Mouse (Mus musculus): ENCODE measurements around the gene Map2k2. TPM values are rescaled to one million over a fixed set of nuclear protein-coding genes. Genes with fewer than 3 reads are reported as not detected.

The Map2k2 gene
- polyA plus RNA-seq, 1 experiment from 2014 or later = 185 TPM

GRCm38 (mm10) chr10:81123500-81123899 lies 17.8 kb downstream of the Map2k2 start:
- Histone ChIP-seq H3K4me3 (ENCODE audit: low read depth, low read length) (no peak overlapping the region), H3K4me2 (ENCODE audit: low read length) (no peak overlapping the region), H3K27me3 (replicated peaks; ENCODE audit: control insufficient read depth, insufficient read depth, low read length) (peaks cover 12% of the 10 kb centered on the region; the same call in 1 of the 2 replicates), H3K27ac (ENCODE audit: low read depth) (no peak overlapping the region), H3K36me3 (ENCODE audit: control insufficient read depth, insufficient read depth, low read length) (peaks cover 61% of the 10 kb centered on the region), H3K9ac (ENCODE audit: low read length) (no peak overlapping the region), H3K4me1 (replicated peaks; ENCODE audit: control insufficient read depth, insufficient read depth, low read length) (no peaks in the 10 kb centered on the region), H3K9me3 (ENCODE audit: control insufficient read depth, low read length) (no peaks in the 10 kb centered on the region)
- ATAC-seq (replicated peaks; ENCODE audit: low FRiP score, low TSS enrichment, low read depth) = no peak
- 79% methylated on average over 11 of the region's 11 CpGs for WGBS
- no peak for DNase-seq (ENCODE audit: low spot score)

- Histone ChIP-seq H3K27me3 (replicated peaks; ENCODE audit: control insufficient read depth, insufficient read depth, low read length) (peaks cover 42% of the 10 kb centered on the region), H3K9me3 (ENCODE audit: control insufficient read depth, low read length) (no peaks in the 10 kb centered on the region), H3K9ac (ENCODE audit: low read length) (no peak overlapping the region), H3K4me2 (ENCODE audit: low read length) (peak overlapping the region; percentile 96), H3K36me3 (ENCODE audit: control insufficient read depth, insufficient read depth, low read length) (no peaks in the 10 kb centered on the region), H3K4me1 (replicated peaks; ENCODE audit: control insufficient read depth, insufficient read depth, low read length) (peaks cover 27% of the 10 kb centered on the region), H3K27ac (ENCODE audit: low read depth) (no peak overlapping the region), H3K4me3 (ENCODE audit: low read depth, low read length) (0 out of 2 replicates have a peak overlapping the region, but pooled peaks have one; percentile 84)
- no peak for ATAC-seq (replicated peaks; ENCODE audit: low FRiP score, low TSS enrichment, low read depth)
- DNase-seq (ENCODE audit: low spot score) = no peak
- 3% methylated on average over 16 of the region's 16 CpGs for WGBS
These were observed 28.5 kb downstream of the Map2k2 start for GRCm38 (mm10) chr10:81134181-81134587.

- H3K4me2 ChIP-seq (ENCODE audit: low read length) = peak within 1 kb of the TSS; percentile 96
- no peaks in the 10 kb centered on the region for H3K9me3 ChIP-seq (ENCODE audit: control insufficient read depth, low read length)
- DNase-seq (ENCODE audit: low spot score) (no peak), ATAC-seq (replicated peaks; ENCODE audit: low FRiP score, low TSS enrichment, low read depth) (no peak)
- peaks cover 34% of the 10 kb centered on the region for H3K27me3 ChIP-seq (replicated peaks; ENCODE audit: control insufficient read depth, insufficient read depth, low read length)
- H3K27ac ChIP-seq (ENCODE audit: low read depth) = peak within 1 kb of the TSS; percentile 97
- H3K36me3 ChIP-seq (ENCODE audit: control insufficient read depth, insufficient read depth, low read length) = no peaks in the 10 kb centered on the region
- H3K4me3 ChIP-seq (ENCODE audit: low read depth, low read length) = peak within 1 kb of the TSS; percentile 84
- 2% methylated on average over 41 of the region's 41 CpGs for WGBS
- H3K9ac ChIP-seq (ENCODE audit: low read length) = peak within 1 kb of the TSS; percentile 97
- H3K4me1 ChIP-seq (replicated peaks; ENCODE audit: control insufficient read depth, insufficient read depth, low read length) = peaks cover 32% of the 10 kb centered on the region
These were observed 29.4 kb downstream of the Map2k2 start, which contains the start of gene Zbtb7a for GRCm38 (mm10) chr10:81134966-81135681. TSS of gene Zbtb7a (plus strand) at chr10:81135220.

- peak overlapping the region; percentile 96 for H3K4me2 ChIP-seq (ENCODE audit: low read length)
- no peaks in the 10 kb centered on the region for H3K9me3 ChIP-seq (ENCODE audit: control insufficient read depth, low read length)
- peaks cover 30% of the 10 kb centered on the region for H3K27me3 ChIP-seq (replicated peaks; ENCODE audit: control insufficient read depth, insufficient read depth, low read length)
- H3K36me3 ChIP-seq (ENCODE audit: control insufficient read depth, insufficient read depth, low read length) = no peaks in the 10 kb centered on the region
- under 1% methylated on average over 77 of the region's 86 CpGs for WGBS
- peak overlapping the region; percentile 97 for H3K27ac ChIP-seq (ENCODE audit: low read depth)
- peak overlapping the region; percentile 84 for H3K4me3 ChIP-seq (ENCODE audit: low read depth, low read length)
- H3K9ac ChIP-seq (ENCODE audit: low read length) = peak overlapping the region; percentile 97
- H3K4me1 ChIP-seq (replicated peaks; ENCODE audit: control insufficient read depth, insufficient read depth, low read length) = peaks cover 42% of the 10 kb centered on the region
- peak; percentile 86 for DNase-seq (ENCODE audit: low spot score)
- ATAC-seq (replicated peaks; ENCODE audit: low FRiP score, low TSS enrichment, low read depth) = peak; percentile 29
These were observed 30.4 kb downstream of the Map2k2 start for GRCm38 (mm10) chr10:81135831-81136705.

GRCm38 (mm10) chr10:81136706-81137231 lies 31.1 kb downstream of the Map2k2 start:
- Histone ChIP-seq H3K9ac (ENCODE audit: low read length) (peak overlapping the region; percentile 97), H3K4me2 (ENCODE audit: low read length) (peak overlapping the region; percentile 96), H3K36me3 (ENCODE audit: control insufficient read depth, insufficient read depth, low read length) (no peaks in the 10 kb centered on the region), H3K27ac (ENCODE audit: low read depth) (peak overlapping the region; percentile 97), H3K9me3 (ENCODE audit: control insufficient read depth, low read length) (no peaks in the 10 kb centered on the region), H3K4me3 (ENCODE audit: low read depth, low read length) (peak overlapping the region; percentile 84), H3K4me1 (replicated peaks; ENCODE audit: control insufficient read depth, insufficient read depth, low read length) (peaks cover 48% of the 10 kb centered on the region), H3K27me3 (replicated peaks; ENCODE audit: control insufficient read depth, insufficient read depth, low read length) (peaks cover 30% of the 10 kb centered on the region)
- WGBS = under 1% methylated on average over 46 of the region's 50 CpGs
- peak; percentile 20 for ATAC-seq (replicated peaks; ENCODE audit: low FRiP score, low TSS enrichment, low read depth)
- peak; percentile 91 for DNase-seq (ENCODE audit: low spot score)

GRCm38 (mm10) chr10:81137252-81138130 lies 31.8 kb downstream of the Map2k2 start:
- Histone ChIP-seq H3K4me2 (ENCODE audit: low read length) (peak overlapping the region; percentile 96), H3K27me3 (replicated peaks; ENCODE audit: control insufficient read depth, insufficient read depth, low read length) (peaks cover 30% of the 10 kb centered on the region), H3K27ac (ENCODE audit: low read depth) (peak overlapping the region; percentile 97), H3K4me1 (replicated peaks; ENCODE audit: control insufficient read depth, insufficient read depth, low read length) (peaks cover 52% of the 10 kb centered on the region), H3K4me3 (ENCODE audit: low read depth, low read length) (peak overlapping the region; percentile 84), H3K9me3 (ENCODE audit: control insufficient read depth, low read length) (no peaks in the 10 kb centered on the region), H3K9ac (ENCODE audit: low read length) (peak overlapping the region; percentile 97), H3K36me3 (ENCODE audit: control insufficient read depth, insufficient read depth, low read length) (no peaks in the 10 kb centered on the region)
- peak; percentile 100 for DNase-seq (ENCODE audit: low spot score)
- WGBS = 1% methylated on average over 59 of the region's 89 CpGs
- peak; percentile 84 for ATAC-seq (replicated peaks; ENCODE audit: low FRiP score, low TSS enrichment, low read depth)

GRCm38 (mm10) chr10:81138131-81138782 lies 32.5 kb downstream of the Map2k2 start:
- no peaks in the 10 kb centered on the region for H3K36me3 ChIP-seq (ENCODE audit: control insufficient read depth, insufficient read depth, low read length)
- H3K4me2 ChIP-seq (ENCODE audit: low read length) = peak overlapping the region; percentile 73
- 2% methylated on average over 22 of the region's 24 CpGs for WGBS
- no peaks in the 10 kb centered on the region for H3K9me3 ChIP-seq (ENCODE audit: control insufficient read depth, low read length)
- peak overlapping the region; percentile 82 for H3K9ac ChIP-seq (ENCODE audit: low read length)
- H3K27me3 ChIP-seq (replicated peaks; ENCODE audit: control insufficient read depth, insufficient read depth, low read length) = peaks cover 27% of the 10 kb centered on the region
- H3K4me1 ChIP-seq (replicated peaks; ENCODE audit: control insufficient read depth, insufficient read depth, low read length) = peaks cover 52% of the 10 kb centered on the region
- DNase-seq (ENCODE audit: low spot score) (no peak), ATAC-seq (replicated peaks; ENCODE audit: low FRiP score, low TSS enrichment, low read depth) (peak; percentile 2; the same call in 1 of the 2 replicates)
- H3K27ac ChIP-seq (ENCODE audit: low read depth) = peak overlapping the region; percentile 83
- H3K4me3 ChIP-seq (ENCODE audit: low read depth, low read length) = peak overlapping the region; percentile 84

All from intestine, embryonic 14.5 days (tissue).